Mouse (Mus musculus): ENCODE measurements around the gene Cyp3a41b.
"Not testable (repeated sequence)": the region's sequence is repeated elsewhere in the genome, so short reads cannot be mapped to it uniquely, and the experiment has no call there.

Cyp3a41b gene

GRCm38 (mm10) chr5:145584630-145585029 lies at the start of gene Cyp3a41b:
Gene Cyp3a41b (minus strand): TSS chr5:145584730.
- not testable (repeated sequence) for ATAC-seq (ENCODE audit: low TSS enrichment)

GRCm38 (mm10) chr5:145632286-145632685 lies 47.8 kb upstream of the Cyp3a41b start:
- ATAC-seq (ENCODE audit: low TSS enrichment): not testable (repeated sequence)

DNA sequence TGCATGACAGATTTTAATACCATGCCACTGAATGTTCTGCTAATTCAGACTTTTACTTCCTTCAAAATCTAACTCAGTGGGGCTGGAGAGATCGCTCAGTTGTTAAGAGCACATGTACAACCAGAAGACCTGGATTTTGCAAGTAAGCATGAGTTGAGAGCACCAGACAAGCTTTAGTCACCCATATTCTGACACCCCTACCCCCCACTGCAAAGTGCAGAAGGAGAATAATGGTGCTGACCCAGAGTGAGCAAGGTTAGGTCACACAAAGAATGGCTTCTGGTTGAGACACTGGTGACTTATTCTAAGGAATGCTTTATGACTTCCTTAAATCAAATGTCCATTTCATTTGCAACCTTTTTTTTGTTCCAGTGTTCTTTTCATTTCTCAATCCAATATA lies 20.4 kb upstream of the Cyp3a41b start:
- ATAC-seq (ENCODE audit: low TSS enrichment): not testable (repeated sequence)

- ATAC-seq (ENCODE audit: low TSS enrichment): not testable (repeated sequence)
These were observed 13.3 kb upstream of the Cyp3a41b start for GRCm38 (mm10) chr5:145597851-145598250.

DNA sequence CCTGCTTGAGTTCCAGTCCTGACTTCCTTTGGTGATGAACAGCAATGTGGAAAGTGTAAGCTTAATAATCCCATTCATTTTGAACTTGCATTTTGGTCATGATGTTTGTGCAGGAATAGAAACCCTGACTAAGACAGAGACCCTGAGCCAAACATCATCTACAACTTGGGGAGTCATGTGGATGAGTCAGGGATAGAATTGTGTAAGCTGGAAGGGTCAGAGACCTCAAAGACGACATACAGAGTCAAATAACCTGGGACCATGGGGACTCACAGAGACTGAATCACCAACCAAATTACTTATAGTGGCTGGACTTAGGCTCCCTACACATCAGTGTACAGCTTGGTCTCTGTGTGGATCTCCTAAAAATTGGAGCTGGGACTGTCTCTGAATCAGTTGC lies 7.2 kb downstream of the Cyp3a41b start:
- not testable (repeated sequence) for ATAC-seq (ENCODE audit: low TSS enrichment)

DNA sequence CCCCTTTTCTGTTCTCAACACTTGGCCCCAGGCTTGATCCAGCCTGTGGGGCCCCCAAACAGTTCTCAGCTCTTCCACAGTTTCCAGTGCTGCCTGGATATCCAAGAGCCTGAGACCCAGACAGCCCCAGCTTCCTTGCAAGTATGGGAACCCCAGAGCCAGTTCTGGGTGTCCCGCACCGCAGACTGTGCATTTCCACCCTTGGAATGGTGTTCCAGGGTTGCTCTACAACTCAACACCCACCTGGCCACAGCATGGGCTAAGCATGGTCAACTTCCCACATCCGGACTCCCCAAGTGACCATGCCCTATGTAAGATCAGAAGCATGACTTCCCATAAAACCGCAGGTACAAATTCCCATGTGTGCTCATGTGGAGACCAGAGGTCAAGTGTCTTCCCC lies 8.9 kb downstream of the Cyp3a41b start:
- not testable (repeated sequence) for ATAC-seq (ENCODE audit: low TSS enrichment)

DNA sequence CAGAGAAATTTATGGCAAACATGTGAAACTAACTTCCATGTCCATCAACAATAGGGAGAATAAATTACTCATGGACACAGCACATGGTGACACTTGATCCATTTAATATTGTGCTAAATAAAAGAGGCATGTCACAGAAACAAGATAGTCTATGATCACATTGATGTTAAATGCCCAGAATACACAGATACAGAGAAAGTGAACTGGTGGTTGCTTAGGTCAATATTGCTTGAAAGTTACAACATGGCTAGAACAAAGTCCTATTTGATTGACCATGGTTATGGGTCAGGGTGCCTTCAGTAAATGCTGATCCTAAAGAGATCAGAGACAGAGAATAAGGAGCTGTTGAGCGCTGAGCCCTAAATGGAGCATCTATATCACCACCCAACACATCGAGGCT lies 12.6 kb downstream of the Cyp3a41b start:
- not testable (repeated sequence) for ATAC-seq (ENCODE audit: low TSS enrichment)
